Mouse (Mus musculus) CH12.LX (cell line): ENCODE results near the gene Stk32c. TPM values are rescaled to one million over a fixed set of nuclear protein-coding genes. Genes with fewer than 3 reads are reported as not detected.

Experiments used
- DNase-seq: peaks from one replicate; pipeline ENCODE4 v3.0.0-alpha.2; 2013; ENCODE audit errors: extremely low read depth
- H3K27ac ChIP-seq: 2 replicates; pipeline ENCODE4 v1.5.1; 2012; ENCODE audit warnings: low read depth, mild to moderate bottlenecking, control low read depth, moderate library complexity; ENCODE audit not compliant: insufficient read depth
- H3K27me3 ChIP-seq: replicated peaks from 2 replicates; pipeline ENCODE3; 2012; ENCODE audit warnings: inconsistent platforms
- H3K36me3 ChIP-seq, 2 experiments: replicated peaks in 1 of 2; 2 replicates each; pipeline versions ENCODE3 to v1.6.1; 2012; ENCODE audit warnings: inconsistent platforms in 1 of 2, low read length in 1 of 2, mild to moderate bottlenecking in 1 of 2, mixed read lengths in 1 of 2, moderate library complexity in 1 of 2; ENCODE audit not compliant: control insufficient read depth in 1 of 2, insufficient read depth in 1 of 2
- H3K4me1 ChIP-seq, 2 experiments: 2 replicates each; pipeline ENCODE4 v1.6.1; 2012; ENCODE audit warnings: inconsistent platforms in 1 of 2, moderate library complexity in 1 of 2; ENCODE audit not compliant: insufficient read depth in 2 of 2, control insufficient read depth in 1 of 2
- H3K4me2 ChIP-seq: 2 replicates; pipeline ENCODE4 v1.6.1; 2012; ENCODE audit warnings: low read depth, mild to moderate bottlenecking, control low read depth; ENCODE audit not compliant: poor library complexity, insufficient read depth, severe bottlenecking
- H3K4me3 ChIP-seq, 3 experiments: fragments of 150-350 bp in 1 of 3; sonication (generic) in 1 of 3; replicated peaks in 1 of 3; 2 replicates each; pipeline versions ENCODE3 to v1.5.1; 2011 to 2012; ENCODE audit warnings: low read depth in 2 of 3, low read length in 2 of 3, mild to moderate bottlenecking in 2 of 3, moderate library complexity in 2 of 3, control low read depth in 1 of 3, improper control_type of control experiment in 1 of 3, inconsistent platforms in 1 of 3, mixed read lengths in 1 of 3; ENCODE audit not compliant: poor library complexity in 1 of 3
- H3K79me2 ChIP-seq: replicated peaks from 2 replicates; pipeline ENCODE4 v1.6.1; 2012; ENCODE audit warnings: mild to moderate bottlenecking, moderate library complexity; ENCODE audit not compliant: control insufficient read depth, poor library complexity, insufficient read depth, severe bottlenecking; ENCODE audit errors: extremely low read depth
- H3K9ac ChIP-seq: 2 replicates; pipeline ENCODE4 v1.6.1; 2012; ENCODE audit warnings: low read depth, mild to moderate bottlenecking, control low read depth, moderate library complexity; ENCODE audit not compliant: insufficient read depth
- H3K9me3 ChIP-seq: replicated peaks from 2 replicates; pipeline ENCODE3; 2012; ENCODE audit warnings: low read length, inconsistent platforms, mixed read lengths
- CHD2 ChIP-seq: IDR thresholded peaks from 2 replicates; pipeline ENCODE4 v1.6.1; 2011; ENCODE audit warnings: low read length, improper control_type of control experiment
- CTCF ChIP-seq, 2 experiments: IDR thresholded peaks in 1 of 2; conservative IDR thresholded peaks in 1 of 2; 2 replicates each; pipeline ENCODE4 v1.5.1; 2011 to 2012; ENCODE audit warnings: low read depth in 2 of 2, low read length in 2 of 2, improper control_type of control experiment in 1 of 2, inconsistent platforms in 1 of 2, mild to moderate bottlenecking in 1 of 2, moderate library complexity in 1 of 2
- E2F4 ChIP-seq: IDR thresholded peaks from 2 replicates; pipeline ENCODE4 v1.6.1; 2011; ENCODE audit warnings: low read depth, low read length, improper control_type of control experiment; ENCODE audit not compliant: insufficient replicate concordance
- ELF1 ChIP-seq: IDR thresholded peaks from 2 replicates; pipeline ENCODE4 v1.6.1; 2014; ENCODE audit warnings: low read depth, mild to moderate bottlenecking, inconsistent platforms, low read length, improper control_type of control experiment
- GABPA ChIP-seq: IDR thresholded peaks from 2 replicates; pipeline ENCODE4 v1.6.1; 2012; ENCODE audit warnings: low read depth, low read length, improper control_type of control experiment, inconsistent platforms; ENCODE audit not compliant: insufficient replicate concordance
- HCFC1 ChIP-seq: IDR thresholded peaks from 2 replicates; pipeline ENCODE4 v1.6.1; 2012; ENCODE audit warnings: low read depth, mild to moderate bottlenecking, inconsistent platforms, low read length, improper control_type of control experiment
- MAX ChIP-seq: IDR thresholded peaks from 2 replicates; pipeline ENCODE4 v1.6.1; 2011; ENCODE audit warnings: low read length, improper control_type of control experiment
- NELFE ChIP-seq: IDR thresholded peaks from 2 replicates; pipeline ENCODE4 v1.6.1; 2011; ENCODE audit warnings: low read depth, low read length, improper control_type of control experiment
- POLR2AphosphoS2 ChIP-seq: IDR thresholded peaks from 2 replicates; pipeline ENCODE4 v1.6.1; 2011; ENCODE audit warnings: low read depth, low read length, improper control_type of control experiment
- RAD21 ChIP-seq: IDR thresholded peaks from 2 replicates; pipeline ENCODE4 v1.6.1; 2011; ENCODE audit warnings: low read depth, mild to moderate bottlenecking, low read length, improper control_type of control experiment, moderate library complexity
- RCOR1 ChIP-seq: conservative IDR thresholded peaks from 2 replicates; pipeline ENCODE4 v1.6.1; 2012; ENCODE audit warnings: low read depth, mild to moderate bottlenecking, inconsistent platforms, low read length, improper control_type of control experiment
- SIN3A ChIP-seq: IDR thresholded peaks from 2 replicates; pipeline ENCODE4 v1.6.1; 2012; ENCODE audit warnings: low read length, improper control_type of control experiment, inconsistent platforms
- SMC3 ChIP-seq: IDR thresholded peaks from 2 replicates; pipeline ENCODE4 v1.6.1; 2011; ENCODE audit warnings: low read depth, low read length, improper control_type of control experiment
- TBP ChIP-seq: conservative IDR thresholded peaks from 2 replicates; pipeline ENCODE4 v1.6.1; 2011; ENCODE audit warnings: low read depth, low read length, improper control_type of control experiment
- TCF12 ChIP-seq: IDR thresholded peaks from 2 replicates; pipeline ENCODE4 v1.6.1; 2014; ENCODE audit warnings: low read depth, mild to moderate bottlenecking, inconsistent platforms, low read length, improper control_type of control experiment
- UBTF ChIP-seq: IDR thresholded peaks from 2 replicates; pipeline ENCODE4 v1.6.1; 2012; ENCODE audit warnings: low read depth, mild to moderate bottlenecking, inconsistent platforms, low read length, improper control_type of control experiment, moderate library complexity
- USF2 ChIP-seq: conservative IDR thresholded peaks from 2 replicates; pipeline ENCODE4 v1.6.1; 2011; ENCODE audit warnings: low read depth, low read length, improper control_type of control experiment
- ZC3H11A ChIP-seq: IDR thresholded peaks from 2 replicates; pipeline ENCODE4 v1.6.1; 2012; ENCODE audit warnings: low read depth, mild to moderate bottlenecking, inconsistent platforms, low read length, improper control_type of control experiment
- ZNF384 ChIP-seq: IDR thresholded peaks from 2 replicates; pipeline ENCODE4 v1.6.1; 2012; ENCODE audit warnings: low read depth, low read length, improper control_type of control experiment, inconsistent platforms
- dilution Hi-C: fragments of 300-500 bp; cut with MboI; formaldehyde crosslinking; loops from 2 replicates; pipeline ENCODE4 v1.14.3; 2020; ENCODE audit warnings: low sequenced_read_pairs; ENCODE audit not compliant: extremely low pct_unique_long_range_greater_than_20kb, extremely low pct_ligation_motif_present
- in situ Hi-C: fragments of 300-500 bp; cut with MboI; formaldehyde crosslinking; loops from 3 replicates; pipeline ENCODE4 v1.14.3; 2019; ENCODE audit warnings: low sequenced_read_pairs, low pct_ligation_motif_present, low pct_unique_long_range_greater_than_20kb, mixed read lengths
- polyA plus RNA-seq: library from polyadenylated mRNA; unstranded; fragments of >175 nt; gene quantifications from 2 replicates; pipeline ENCODE4 v1.2.1, GENCODE M21; 2012; ENCODE audit warnings: low read depth; ENCODE audit not compliant: insufficient read length
- total RNA-seq, 2 experiments: library from RNA; depleted of rRNA; stranded (reverse); fragments of 300-350 nt in 1 of 2; fragments of >200 nt in 1 of 2; gene quantifications; 2 replicates each; pipeline ENCODE4 v1.2.3; 2012 to 2014

Stk32c gene
- total and polyA plus RNA-seq, 3 experiments: not detected

DNA sequence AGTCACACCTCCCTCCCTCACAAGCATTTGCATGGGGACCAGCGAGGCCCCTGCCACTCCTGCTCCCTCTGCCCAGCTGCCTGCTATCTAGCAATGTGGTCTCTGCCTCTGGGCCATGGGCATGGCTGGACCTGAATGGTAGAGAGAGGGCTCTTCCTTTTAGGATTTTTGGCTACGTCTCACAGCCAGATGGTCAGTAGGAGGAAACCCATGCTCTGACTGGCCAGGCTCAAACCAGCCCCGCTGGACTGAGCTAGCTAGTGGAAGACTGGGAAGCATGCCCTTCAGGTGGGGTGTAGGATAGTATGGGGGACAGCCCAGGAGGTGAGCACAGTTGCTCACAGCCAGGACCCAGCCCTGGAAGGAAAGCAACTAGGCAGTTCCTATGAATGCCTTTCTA lies 111.3 kb downstream of the Stk32c start:
- Histone ChIP-seq H3K4me3 (no peak overlapping the region), H3K4me1 (no peaks in the 10 kb centered on the region), H3K27me3 (peaks cover 95% of the 10 kb centered on the region), H3K36me3 (no peaks in the 10 kb centered on the region), H3K4me2 (no peak overlapping the region), H3K9me3 (no peaks in the 10 kb centered on the region), H3K27ac (no peak overlapping the region), H3K79me2 (no peaks in the 10 kb centered on the region), H3K9ac (no peak overlapping the region)
- dilution Hi-C loops: no loop called here
- no peak for TF ChIP-seq USF2
- TF ChIP-seq NELFE: no peak
- TF ChIP-seq SIN3A: no peak
- TF ChIP-seq RCOR1: no peak
- TF ChIP-seq ZC3H11A: no peak
- TF ChIP-seq TCF12: no peak
- no peak for TF ChIP-seq CHD2
- no peak for TF ChIP-seq POLR2AphosphoS2
- no peak for TF ChIP-seq ZNF384
- TF ChIP-seq SMC3: no peak
- no peak for TF ChIP-seq TBP
- no peak for DNase-seq
- in situ Hi-C loops: loop anchor here (25.0 kb wide), 1 partner anchor 385 kb away; no protein-coding TSS in a partner anchor

- Histone ChIP-seq H3K9me3 (no peaks in the 10 kb centered on the region), H3K27ac (no peak overlapping the region), H3K79me2 (no peaks in the 10 kb centered on the region)
- dilution Hi-C loops: no loop called here
- TF ChIP-seq CHD2 (no peak), GABPA (no peak), UBTF (no peak), SIN3A (no peak), MAX (no peak), RCOR1 (no peak), RAD21 (no peak), SMC3 (no peak), NELFE (no peak), HCFC1 (no peak), ZC3H11A (no peak), CTCF (conservative IDR thresholded peaks at IDR 0.05 in 1 of 2, IDR thresholded peaks at IDR 0.05 in 1 of 2; ENCODE audit: low read depth in 2 of 2, low read length in 2 of 2) (no peak), ZNF384 (no peak), ELF1 (no peak), E2F4 (no peak), TCF12 (no peak)
- TF ChIP-seq, all 38 proteins: peak for 0
- Histone ChIP-seq H3K4me2 (no peak overlapping the region), H3K9ac (no peak overlapping the region), H3K27me3 (peaks cover 95% of the 10 kb centered on the region), H3K4me1 (no peaks in the 10 kb centered on the region), H3K4me3 (no peak overlapping the region), H3K36me3 (no peaks in the 10 kb centered on the region)
- DNase-seq: no peak
- in situ Hi-C loops: loop anchor here (25.0 kb wide), 1 partner anchor 386 kb away; no protein-coding TSS in a partner anchor
These were observed 111.8 kb downstream of the Stk32c start for GRCm38 (mm10) chr7:139101286-139101804.
